Mouse (Mus musculus): ENCODE data around the gene Sdc4. TPM values are rescaled to one million over a fixed set of nuclear protein-coding genes. Genes with fewer than 3 reads are reported as not detected.

The Sdc4 gene
- polyA plus RNA-seq, 1 experiment from 2014 or later = 5.1 TPM

GRCm38 (mm10) chr2:164435216-164436090, 8.2 kb downstream of the Sdc4 start:
- ATAC-seq = no peak
- H3K27ac ChIP-seq (ENCODE audit: low read length) = no peak overlapping the region
- H3K9ac ChIP-seq (replicated peaks; ENCODE audit: low read depth, low read length) = no peak overlapping the region
- no peak overlapping the region for H3K4me2 ChIP-seq (ENCODE audit: low read length)
- H3K36me3 ChIP-seq (ENCODE audit: control insufficient read depth, insufficient read depth) = no peaks in the 10 kb centered on the region
- H3K27me3 ChIP-seq (replicated peaks; ENCODE audit: control insufficient read depth, insufficient read depth, low read length) = no peaks in the 10 kb centered on the region
- WGBS = 67% methylated on average over 5 of the region's 5 CpGs
- H3K4me3 ChIP-seq (replicated peaks; ENCODE audit: low read length) = no peak overlapping the region
- H3K9me3 ChIP-seq (ENCODE audit: control insufficient read depth, low read length) = no peaks in the 10 kb centered on the region
- H3K4me1 ChIP-seq (replicated peaks; ENCODE audit: control insufficient read depth, insufficient read depth, low read length) = no peaks in the 10 kb centered on the region

- no peaks in the 10 kb centered on the region for H3K4me1 ChIP-seq (replicated peaks; ENCODE audit: control insufficient read depth, insufficient read depth, low read length)
- H3K27ac ChIP-seq (ENCODE audit: low read length) = no peak overlapping the region
- H3K36me3 ChIP-seq (ENCODE audit: control insufficient read depth, insufficient read depth) = no peaks in the 10 kb centered on the region
- H3K9ac ChIP-seq (replicated peaks; ENCODE audit: low read depth, low read length) = no peak overlapping the region
- 87% methylated on average over 3 of the region's 3 CpGs for WGBS
- no peaks in the 10 kb centered on the region for H3K27me3 ChIP-seq (replicated peaks; ENCODE audit: control insufficient read depth, insufficient read depth, low read length)
- H3K9me3 ChIP-seq (ENCODE audit: control insufficient read depth, low read length) = no peaks in the 10 kb centered on the region
- ATAC-seq = no peak
- H3K4me2 ChIP-seq (ENCODE audit: low read length) = no peak overlapping the region
- H3K4me3 ChIP-seq (replicated peaks; ENCODE audit: low read length) = no peak overlapping the region
Observed at GRCm38 (mm10) chr2:164434681-164435080, 9.0 kb downstream of the Sdc4 start.

GRCm38 (mm10) chr2:164433278-164433895, 10.3 kb downstream of the Sdc4 start:
- H3K27me3 ChIP-seq (replicated peaks; ENCODE audit: control insufficient read depth, insufficient read depth, low read length) = no peaks in the 10 kb centered on the region
- H3K27ac ChIP-seq (ENCODE audit: low read length) = no peak overlapping the region
- no peak overlapping the region for H3K9ac ChIP-seq (replicated peaks; ENCODE audit: low read depth, low read length)
- no peak overlapping the region for H3K4me3 ChIP-seq (replicated peaks; ENCODE audit: low read length)
- H3K4me1 ChIP-seq (replicated peaks; ENCODE audit: control insufficient read depth, insufficient read depth, low read length) = no peaks in the 10 kb centered on the region
- H3K4me2 ChIP-seq (ENCODE audit: low read length) = no peak overlapping the region
- H3K9me3 ChIP-seq (ENCODE audit: control insufficient read depth, low read length) = no peaks in the 10 kb centered on the region
- no peak for ATAC-seq
- no peaks in the 10 kb centered on the region for H3K36me3 ChIP-seq (ENCODE audit: control insufficient read depth, insufficient read depth)
- WGBS = 87% methylated on average over 9 of the region's 9 CpGs

GRCm38 (mm10) chr2:164432541-164433191, 11.0 kb downstream of the Sdc4 start:
- no peak for ATAC-seq
- Histone ChIP-seq H3K27me3 (replicated peaks; ENCODE audit: control insufficient read depth, insufficient read depth, low read length) (no peaks in the 10 kb centered on the region), H3K36me3 (ENCODE audit: control insufficient read depth, insufficient read depth) (no peaks in the 10 kb centered on the region), H3K4me1 (replicated peaks; ENCODE audit: control insufficient read depth, insufficient read depth, low read length) (no peaks in the 10 kb centered on the region), H3K27ac (ENCODE audit: low read length) (no peak overlapping the region), H3K4me2 (ENCODE audit: low read length) (no peak overlapping the region), H3K4me3 (replicated peaks; ENCODE audit: low read length) (no peak overlapping the region), H3K9me3 (ENCODE audit: control insufficient read depth, low read length) (no peaks in the 10 kb centered on the region), H3K9ac (replicated peaks; ENCODE audit: low read depth, low read length) (no peak overlapping the region)
- WGBS = 39% methylated on average over 22 of the region's 22 CpGs

- Histone ChIP-seq H3K4me3 (replicated peaks; ENCODE audit: low read length) (no peak overlapping the region), H3K4me1 (replicated peaks; ENCODE audit: control insufficient read depth, insufficient read depth, low read length) (no peaks in the 10 kb centered on the region), H3K9me3 (ENCODE audit: control insufficient read depth, low read length) (no peaks in the 10 kb centered on the region), H3K27ac (ENCODE audit: low read length) (no peak overlapping the region), H3K9ac (replicated peaks; ENCODE audit: low read depth, low read length) (no peak overlapping the region), H3K27me3 (replicated peaks; ENCODE audit: control insufficient read depth, insufficient read depth, low read length) (no peaks in the 10 kb centered on the region), H3K4me2 (ENCODE audit: low read length) (no peak overlapping the region), H3K36me3 (ENCODE audit: control insufficient read depth, insufficient read depth) (no peaks in the 10 kb centered on the region)
- 64% methylated on average over 9 of the region's 9 CpGs for WGBS
- no peak for ATAC-seq
Observed at GRCm38 (mm10) chr2:164431676-164432465, 11.8 kb downstream of the Sdc4 start.

- Histone ChIP-seq H3K36me3 (ENCODE audit: control insufficient read depth, insufficient read depth) (no peaks in the 10 kb centered on the region), H3K9me3 (ENCODE audit: control insufficient read depth, low read length) (no peaks in the 10 kb centered on the region), H3K27ac (ENCODE audit: low read length) (no peak overlapping the region), H3K9ac (replicated peaks; ENCODE audit: low read depth, low read length) (no peak overlapping the region), H3K27me3 (replicated peaks; ENCODE audit: control insufficient read depth, insufficient read depth, low read length) (no peaks in the 10 kb centered on the region), H3K4me2 (ENCODE audit: low read length) (no peak overlapping the region), H3K4me3 (replicated peaks; ENCODE audit: low read length) (no peak overlapping the region), H3K4me1 (replicated peaks; ENCODE audit: control insufficient read depth, insufficient read depth, low read length) (no peaks in the 10 kb centered on the region)
- no peak for ATAC-seq
- WGBS = 14% methylated on average over 7 of the region's 7 CpGs
Observed at GRCm38 (mm10) chr2:164430697-164431096, 13.0 kb downstream of the Sdc4 start.

GRCm38 (mm10) chr2:164429881-164430615, 13.6 kb downstream of the Sdc4 start:
- no peak overlapping the region for H3K4me2 ChIP-seq (ENCODE audit: low read length)
- H3K9ac ChIP-seq (replicated peaks; ENCODE audit: low read depth, low read length) = no peak overlapping the region
- H3K9me3 ChIP-seq (ENCODE audit: control insufficient read depth, low read length) = no peaks in the 10 kb centered on the region
- H3K4me3 ChIP-seq (replicated peaks; ENCODE audit: low read length) = no peak overlapping the region
- 0 out of 2 replicates have a peak, but pooled peaks cover 2% of the 10 kb centered on the region for H3K4me1 ChIP-seq (replicated peaks; ENCODE audit: control insufficient read depth, insufficient read depth, low read length)
- no peaks in the 10 kb centered on the region for H3K36me3 ChIP-seq (ENCODE audit: control insufficient read depth, insufficient read depth)
- no peak for ATAC-seq
- 41% methylated on average over 15 of the region's 15 CpGs for WGBS
- H3K27ac ChIP-seq (ENCODE audit: low read length) = no peak overlapping the region
- no peaks in the 10 kb centered on the region for H3K27me3 ChIP-seq (replicated peaks; ENCODE audit: control insufficient read depth, insufficient read depth, low read length)

GRCm38 (mm10) chr2:164428451-164428850, 15.2 kb downstream of the Sdc4 start:
- no peak overlapping the region for H3K9ac ChIP-seq (replicated peaks; ENCODE audit: low read depth, low read length)
- H3K4me2 ChIP-seq (ENCODE audit: low read length) = no peak overlapping the region
- no peak overlapping the region for H3K4me3 ChIP-seq (replicated peaks; ENCODE audit: low read length)
- H3K9me3 ChIP-seq (ENCODE audit: control insufficient read depth, low read length) = no peaks in the 10 kb centered on the region
- no peak overlapping the region for H3K27ac ChIP-seq (ENCODE audit: low read length)
- H3K36me3 ChIP-seq (ENCODE audit: control insufficient read depth, insufficient read depth) = no peaks in the 10 kb centered on the region
- 0 out of 2 replicates have a peak, but pooled peaks cover 2% of the 10 kb centered on the region for H3K4me1 ChIP-seq (replicated peaks; ENCODE audit: control insufficient read depth, insufficient read depth, low read length)
- ATAC-seq = no peak
- no peaks in the 10 kb centered on the region for H3K27me3 ChIP-seq (replicated peaks; ENCODE audit: control insufficient read depth, insufficient read depth, low read length)
- WGBS = 43% methylated on average over 5 of the region's 5 CpGs
